Mouse (Mus musculus): ENCODE measurements around the gene Fkbp1a. TPM values are rescaled to one million over a fixed set of nuclear protein-coding genes. Genes with fewer than 3 reads are reported as not detected.
A peak's percentile ranks its signal among the peaks of the same experiment; 100 is the strongest.

Gene Fkbp1a
- polyA plus RNA-seq, 1 experiment from 2014 or later: 706 TPM

- WGBS: 54% methylated on average over 4 of the region's 4 CpGs
- Histone ChIP-seq H3K4me2 (replicated peaks; ENCODE audit: low read depth, low read length) (no peak overlapping the region), H3K36me3 (ENCODE audit: control insufficient read depth, insufficient read depth, low read length) (no peaks in the 10 kb centered on the region; the same call in 1 of the 2 replicates), H3K4me1 (ENCODE audit: control insufficient read depth, insufficient read depth, low read length) (no peaks in the 10 kb centered on the region), H3K9ac (replicated peaks; ENCODE audit: low read depth, low read length) (no peak overlapping the region), H3K27me3 (ENCODE audit: control insufficient read depth, insufficient read depth, low read length) (no peaks in the 10 kb centered on the region), H3K27ac (ENCODE audit: low read length) (no peak overlapping the region), H3K9me3 (ENCODE audit: control insufficient read depth, low read depth, low read length) (no peaks in the 10 kb centered on the region), H3K4me3 (ENCODE audit: low read depth, low read length) (no peak overlapping the region)
- no peak for ATAC-seq (ENCODE audit: insufficient number of reproducible peaks, insufficient read depth, low FRiP score, low read depth)
Measured at GRCm38 (mm10) chr2:151524324-151525041, 17.8 kb upstream of the Fkbp1a start.

GRCm38 (mm10) chr2:151525520-151525919 is 16.8 kb upstream of the Fkbp1a start:
- 67% methylated on average over 2 of the region's 2 CpGs for WGBS
- Histone ChIP-seq H3K4me3 (ENCODE audit: low read depth, low read length) (no peak overlapping the region), H3K36me3 (ENCODE audit: control insufficient read depth, insufficient read depth, low read length) (no peaks in the 10 kb centered on the region; the same call in 1 of the 2 replicates), H3K9me3 (ENCODE audit: control insufficient read depth, low read depth, low read length) (no peaks in the 10 kb centered on the region), H3K27ac (ENCODE audit: low read length) (no peak overlapping the region), H3K27me3 (ENCODE audit: control insufficient read depth, insufficient read depth, low read length) (no peaks in the 10 kb centered on the region), H3K4me1 (ENCODE audit: control insufficient read depth, insufficient read depth, low read length) (0 out of 2 replicates have a peak, but pooled peaks cover 1% of the 10 kb centered on the region), H3K4me2 (replicated peaks; ENCODE audit: low read depth, low read length) (no peak overlapping the region), H3K9ac (replicated peaks; ENCODE audit: low read depth, low read length) (no peak overlapping the region)
- ATAC-seq (ENCODE audit: insufficient number of reproducible peaks, insufficient read depth, low FRiP score, low read depth): no peak

GRCm38 (mm10) chr2:151528066-151528465 is 14.2 kb upstream of the Fkbp1a start:
- 77% methylated on average over 1 of the region's 1 CpGs for WGBS
- no peak for ATAC-seq (ENCODE audit: insufficient number of reproducible peaks, insufficient read depth, low FRiP score, low read depth)
- no peak overlapping the region for H3K4me2 ChIP-seq (replicated peaks; ENCODE audit: low read depth, low read length)
- H3K4me3 ChIP-seq (ENCODE audit: low read depth, low read length): no peak overlapping the region
- 0 out of 2 replicates have a peak, but pooled peaks cover 5% of the 10 kb centered on the region for H3K4me1 ChIP-seq (ENCODE audit: control insufficient read depth, insufficient read depth, low read length)
- H3K9ac ChIP-seq (replicated peaks; ENCODE audit: low read depth, low read length): no peak overlapping the region
- no peak overlapping the region for H3K27ac ChIP-seq (ENCODE audit: low read length)
- H3K9me3 ChIP-seq (ENCODE audit: control insufficient read depth, low read depth, low read length): no peaks in the 10 kb centered on the region
- H3K36me3 ChIP-seq (ENCODE audit: control insufficient read depth, insufficient read depth, low read length): no peaks in the 10 kb centered on the region; the same call in 1 of the 2 replicates
- H3K27me3 ChIP-seq (ENCODE audit: control insufficient read depth, insufficient read depth, low read length): no peaks in the 10 kb centered on the region

GRCm38 (mm10) chr2:151529169-151529568 is 13.1 kb upstream of the Fkbp1a start:
- Histone ChIP-seq H3K4me1 (ENCODE audit: control insufficient read depth, insufficient read depth, low read length) (0 out of 2 replicates have a peak, but pooled peaks cover 5% of the 10 kb centered on the region), H3K36me3 (ENCODE audit: control insufficient read depth, insufficient read depth, low read length) (no peaks in the 10 kb centered on the region; the same call in 1 of the 2 replicates), H3K9ac (replicated peaks; ENCODE audit: low read depth, low read length) (no peak overlapping the region), H3K27ac (ENCODE audit: low read length) (no peak overlapping the region), H3K27me3 (ENCODE audit: control insufficient read depth, insufficient read depth, low read length) (no peaks in the 10 kb centered on the region), H3K9me3 (ENCODE audit: control insufficient read depth, low read depth, low read length) (no peaks in the 10 kb centered on the region), H3K4me3 (ENCODE audit: low read depth, low read length) (no peak overlapping the region), H3K4me2 (replicated peaks; ENCODE audit: low read depth, low read length) (no peak overlapping the region)
- ATAC-seq (ENCODE audit: insufficient number of reproducible peaks, insufficient read depth, low FRiP score, low read depth): no peak

- 52% methylated on average over 8 of the region's 8 CpGs for WGBS
- H3K9me3 ChIP-seq (ENCODE audit: control insufficient read depth, low read depth, low read length): no peaks in the 10 kb centered on the region
- no peak overlapping the region for H3K4me3 ChIP-seq (ENCODE audit: low read depth, low read length)
- no peak overlapping the region for H3K27ac ChIP-seq (ENCODE audit: low read length)
- no peak overlapping the region for H3K4me2 ChIP-seq (replicated peaks; ENCODE audit: low read depth, low read length)
- H3K27me3 ChIP-seq (ENCODE audit: control insufficient read depth, insufficient read depth, low read length): no peaks in the 10 kb centered on the region
- 0 out of 2 replicates have a peak, but pooled peaks cover 5% of the 10 kb centered on the region for H3K4me1 ChIP-seq (ENCODE audit: control insufficient read depth, insufficient read depth, low read length)
- ATAC-seq (ENCODE audit: insufficient number of reproducible peaks, insufficient read depth, low FRiP score, low read depth): no peak
- H3K36me3 ChIP-seq (ENCODE audit: control insufficient read depth, insufficient read depth, low read length): no peaks in the 10 kb centered on the region; the same call in 1 of the 2 replicates
- H3K9ac ChIP-seq (replicated peaks; ENCODE audit: low read depth, low read length): no peak overlapping the region
Measured at GRCm38 (mm10) chr2:151530378-151531230, 11.7 kb upstream of the Fkbp1a start.

GRCm38 (mm10) chr2:151533632-151534031 is 8.7 kb upstream of the Fkbp1a start:
- 0 out of 2 replicates have a peak, but pooled peaks cover 11% of the 10 kb centered on the region for H3K4me1 ChIP-seq (ENCODE audit: control insufficient read depth, insufficient read depth, low read length)
- H3K4me3 ChIP-seq (ENCODE audit: low read depth, low read length): no peak overlapping the region
- H3K27me3 ChIP-seq (ENCODE audit: control insufficient read depth, insufficient read depth, low read length): no peaks in the 10 kb centered on the region
- H3K27ac ChIP-seq (ENCODE audit: low read length): no peak overlapping the region
- H3K4me2 ChIP-seq (replicated peaks; ENCODE audit: low read depth, low read length): no peak overlapping the region
- H3K36me3 ChIP-seq (ENCODE audit: control insufficient read depth, insufficient read depth, low read length): no peaks in the 10 kb centered on the region
- no peak overlapping the region for H3K9ac ChIP-seq (replicated peaks; ENCODE audit: low read depth, low read length)
- no peaks in the 10 kb centered on the region for H3K9me3 ChIP-seq (ENCODE audit: control insufficient read depth, low read depth, low read length)
- ATAC-seq (ENCODE audit: insufficient number of reproducible peaks, insufficient read depth, low FRiP score, low read depth): no peak
- 84% methylated on average over 6 of the region's 6 CpGs for WGBS

GRCm38 (mm10) chr2:151535961-151536617 is 6.2 kb upstream of the Fkbp1a start:
- Histone ChIP-seq H3K27me3 (ENCODE audit: control insufficient read depth, insufficient read depth, low read length) (no peaks in the 10 kb centered on the region), H3K4me3 (ENCODE audit: low read depth, low read length) (no peak overlapping the region), H3K9me3 (ENCODE audit: control insufficient read depth, low read depth, low read length) (no peaks in the 10 kb centered on the region), H3K27ac (ENCODE audit: low read length) (peak overlapping the region; percentile 76), H3K36me3 (ENCODE audit: control insufficient read depth, insufficient read depth, low read length) (no peaks in the 10 kb centered on the region), H3K9ac (replicated peaks; ENCODE audit: low read depth, low read length) (no peak overlapping the region), H3K4me1 (ENCODE audit: control insufficient read depth, insufficient read depth, low read length) (0 out of 2 replicates have a peak, but pooled peaks cover 6% of the 10 kb centered on the region), H3K4me2 (replicated peaks; ENCODE audit: low read depth, low read length) (no peak overlapping the region; the same call in 1 of the 2 replicates)
- ATAC-seq (ENCODE audit: insufficient number of reproducible peaks, insufficient read depth, low FRiP score, low read depth): peak; percentile 53; the same call in 1 of the 2 replicates
- WGBS: 31% methylated on average over 1 of the region's 1 CpGs

GRCm38 (mm10) chr2:151536618-151536974 is 5.7 kb upstream of the Fkbp1a start:
- H3K9ac ChIP-seq (replicated peaks; ENCODE audit: low read depth, low read length): no peak overlapping the region

More at GRCm38 (mm10) chr2:151536618-151536974, 5.7 kb upstream of the Fkbp1a start:
- no peak overlapping the region for H3K4me3 ChIP-seq (ENCODE audit: low read depth, low read length)
- no peak overlapping the region; the same call in 1 of the 2 replicates for H3K4me2 ChIP-seq (replicated peaks; ENCODE audit: low read depth, low read length)
- no peaks in the 10 kb centered on the region for H3K27me3 ChIP-seq (ENCODE audit: control insufficient read depth, insufficient read depth, low read length)
- H3K36me3 ChIP-seq (ENCODE audit: control insufficient read depth, insufficient read depth, low read length): no peaks in the 10 kb centered on the region
- 40% methylated on average over 5 of the region's 5 CpGs for WGBS
- ATAC-seq (ENCODE audit: insufficient number of reproducible peaks, insufficient read depth, low FRiP score, low read depth): peak; percentile 34; the same call in 1 of the 2 replicates
- H3K9me3 ChIP-seq (ENCODE audit: control insufficient read depth, low read depth, low read length): no peaks in the 10 kb centered on the region
- 0 out of 2 replicates have a peak, but pooled peaks cover 6% of the 10 kb centered on the region for H3K4me1 ChIP-seq (ENCODE audit: control insufficient read depth, insufficient read depth, low read length)
- H3K27ac ChIP-seq (ENCODE audit: low read length): peak overlapping the region; percentile 76
